In the genomic region with DNA sequence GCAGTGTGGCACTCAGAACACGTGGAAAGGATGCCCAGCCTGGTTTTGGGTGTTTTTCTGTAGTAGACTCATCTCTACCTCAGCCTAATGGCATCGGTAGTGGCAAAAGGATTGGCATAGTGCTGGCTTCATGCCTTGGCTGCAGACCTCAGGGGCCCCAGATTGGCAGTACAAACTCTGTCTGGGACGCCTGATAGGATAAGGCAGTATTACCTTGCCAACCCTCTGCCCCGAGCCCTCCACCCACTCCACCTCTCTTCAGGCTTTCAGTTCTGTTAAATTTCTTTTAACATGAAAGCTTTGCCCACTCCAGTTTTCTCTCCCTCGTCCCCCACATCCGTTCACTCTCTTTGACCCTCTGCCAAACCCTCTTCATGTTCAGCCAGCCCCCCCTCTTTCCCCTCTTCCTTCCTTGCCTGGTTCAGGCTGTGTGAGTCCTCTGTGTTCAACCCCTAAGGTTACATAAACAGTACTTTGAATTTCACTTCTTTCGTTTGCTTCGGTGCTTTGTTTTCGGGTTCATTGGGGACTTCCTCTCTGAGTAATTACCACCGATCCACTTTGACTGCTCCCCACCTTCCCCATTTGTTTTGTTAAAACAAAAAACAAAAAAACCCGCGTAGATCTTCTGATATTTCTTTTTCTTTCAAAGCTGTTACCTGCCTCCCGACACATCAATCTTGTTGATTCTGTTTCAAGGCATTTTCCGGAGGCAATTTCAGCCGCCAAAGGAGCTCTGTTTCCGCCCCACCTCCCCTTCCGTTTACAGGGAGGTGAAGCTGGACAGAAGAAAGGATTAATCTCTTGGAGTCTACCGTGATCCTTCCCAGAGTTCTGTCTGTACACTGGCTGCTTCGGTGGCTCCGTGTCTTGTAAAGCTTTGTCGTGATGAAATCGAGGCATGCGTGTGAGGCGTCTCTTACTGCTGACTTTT, we compare ENCODE assay signal across 7 mouse cellular contexts. TPM values are rescaled to one million over a fixed set of nuclear protein-coding genes. Genes with fewer than 3 reads are reported as not detected.
A peak's percentile ranks its signal among the peaks of the same experiment; 100 is the strongest.
DNase-seq lines count a peak whose midpoint lies in the region; ATAC-seq lines count a peak whose summit lies in the region.

No protein-coding gene starts in this region.

- H3K4me3 ChIP-seq in embryonic facial prominence, embryonic 13.5 days, result peak overlapping the region; percentile 26

- no peak for ATAC-seq in embryonic facial prominence, embryonic 13.5 days (ENCODE audit: insufficient number of reproducible peaks, insufficient read depth, low FRiP score, low TSS enrichment, low read depth)

- no peak overlapping the region for H3K9ac ChIP-seq in embryonic facial prominence, embryonic 13.5 days

- 29% methylated on average over 24 of the region's 24 CpGs for WGBS in embryonic facial prominence, embryonic 13.5 days

- peak overlapping the region; percentile 53 for H3K4me2 ChIP-seq in embryonic facial prominence, embryonic 13.5 days

- peaks cover 6% of the 10 kb centered on the region; the same call in 1 of the 2 replicates for H3K4me1 ChIP-seq in embryonic facial prominence, embryonic 13.5 days

- no peak overlapping the region for H3K27ac ChIP-seq in embryonic facial prominence, embryonic 13.5 days

- no peaks in the 10 kb centered on the region for H3K36me3 ChIP-seq in embryonic facial prominence, embryonic 13.5 days

- H3K9me3 ChIP-seq in embryonic facial prominence, embryonic 13.5 days, result no peaks in the 10 kb centered on the region

- H3K27me3 ChIP-seq in embryonic facial prominence, embryonic 13.5 days, result no peaks in the 10 kb centered on the region

- peak; percentile 11 for DNase-seq in retina, postnatal 1 day
- no peak for DNase-seq in retina, embryonic 14.5 days (ENCODE audit: low spot score)
- peak; percentile 52 for DNase-seq in induced T-regulatory cell, adult 2 months (ENCODE audit: low read depth)
- DNase-seq in lung, postnatal 25 days (ENCODE audit: low spot score), result peak; percentile 9
- peak; percentile 35 to 38 for DNase-seq in thymus, postnatal 36 days
- DNase-seq in cerebellum, adult 8-10 months, result no peak

RNA-seq across cellular contexts. Expression of gene Gm17542, which starts 3.9 kb away (rescaled TPM):
- not detected in 2 replicates for polyA plus RNA-seq in embryonic facial prominence, embryonic 13.5 days (2015; fragmentation: Nextera tagmentation; extraction: Ambion mirVana)

RNA-seq across cellular contexts. Expression of gene Edar, which starts 38.7 kb away (rescaled TPM):
- polyA plus RNA-seq in embryonic facial prominence, embryonic 13.5 days (2015; fragmentation: Nextera tagmentation; extraction: Ambion mirVana), result 3.3 TPM in 2 replicates

Comparison
In these comparisons a context has a peak if more than half of its experiments do, and no peak if none do; other contexts are left out.
1. DNase-seq: peak in retina, postnatal 1 day (single experiment), induced T-regulatory cell, adult 2 months (single experiment), lung, postnatal 25 days (single experiment) and thymus, postnatal 36 days (2 of 2); none in retina, embryonic 14.5 days (single experiment) and cerebellum, adult 8-10 months (single experiment).